Mouse (Mus musculus) hindbrain, embryonic 14.5 days (tissue): ENCODE measurements at regions not wholly inside any gene's neighbourhood (a gene's known extent, or its start where the extent isn't known, plus 50 kb on each side); places are given as distances from the start of the nearest gene placed in this dataset.
A peak's percentile ranks its signal among the peaks of the same experiment; 100 is the strongest.

Source experiments
- ATAC-seq: fragments of 200-750 bp; cut with Nextera tagmentation; 2 replicates; pipeline ENCODE4 v1.8.0; 2017; ENCODE audit warnings: moderate number of reproducible peaks, mild to moderate bottlenecking, moderate TSS enrichment, moderate library complexity; ENCODE audit not compliant: low FRiP score
- DNase-seq: peaks from one replicate; pipeline ENCODE4 v3.0.0-alpha.2; 2015; ENCODE audit warnings: low spot score
- H3K27ac ChIP-seq: fragments of 300-500 bp; sonication (generic); 2 replicates; pipeline ENCODE4 v1.5.1; 2014; ENCODE audit warnings: mild to moderate bottlenecking, moderate library complexity
- H3K27me3 ChIP-seq: fragments of 300-500 bp; sonication (generic); 2 replicates; pipeline ENCODE4 v1.6.1; 2014; ENCODE audit warnings: mild to moderate bottlenecking, low read length, mixed read lengths; ENCODE audit not compliant: control insufficient read depth, insufficient read depth
- H3K36me3 ChIP-seq: fragments of 300-500 bp; sonication (generic); replicated peaks from 2 replicates; pipeline ENCODE4 v1.6.1; 2014; ENCODE audit not compliant: control insufficient read depth, insufficient read depth
- H3K4me1 ChIP-seq: fragments of 300-500 bp; sonication (generic); replicated peaks from 2 replicates; pipeline ENCODE4 v1.6.1; 2014; ENCODE audit warnings: antibody characterized with exemption, low read length, mixed read lengths; ENCODE audit not compliant: control insufficient read depth, insufficient read depth
- H3K4me2 ChIP-seq: fragments of 300-500 bp; sonication (generic); replicated peaks from 2 replicates; pipeline ENCODE4 v1.6.1; 2014; ENCODE audit warnings: mild to moderate bottlenecking, moderate library complexity
- H3K4me3 ChIP-seq: fragments of 300-500 bp; sonication (generic); replicated peaks from 2 replicates; pipeline ENCODE4 v1.5.1; 2014; ENCODE audit warnings: mild to moderate bottlenecking, low read length
- H3K9ac ChIP-seq: fragments of 300-500 bp; sonication (generic); 2 replicates; pipeline ENCODE4 v1.6.1; 2014
- H3K9me3 ChIP-seq: fragments of 300-500 bp; sonication (generic); 2 replicates; pipeline ENCODE4 v1.6.1; 2016; ENCODE audit warnings: low read length; ENCODE audit not compliant: control insufficient read depth
- WGBS: fragments of 180-500 bp; shearing (Covaris S2); extraction: QIAGEN DNeasy Blood & Tissue Kit; methylation state at CpG from one replicate; pipeline ENCODE4 v1.1.7; 2014; 5-methylcytosine and 5-hydroxymethylcytosine counted together

- no peak for DNase-seq
- Histone ChIP-seq H3K27ac (no peak overlapping the region), H3K9ac (no peak overlapping the region), H3K4me2 (no peak overlapping the region), H3K36me3 (no peaks in the 10 kb centered on the region), H3K4me3 (no peak overlapping the region), H3K9me3 (no peaks in the 10 kb centered on the region), H3K4me1 (peaks cover 19% of the 10 kb centered on the region), H3K27me3 (no peaks in the 10 kb centered on the region)
- 93% methylated on average over 8 of the region's 8 CpGs for WGBS
- no peak for ATAC-seq
Observed at GRCm38 (mm10) chr17:45875325-45875724, 141.7 kb upstream of the 1600014C23Rik start.

GRCm38 (mm10) chr17:45873996-45874395 is 140.4 kb upstream of the 1600014C23Rik start:
- peak overlapping the region; percentile 57 for H3K9ac ChIP-seq
- peak overlapping the region; percentile 41 for H3K4me2 ChIP-seq
- H3K27me3 ChIP-seq, result no peaks in the 10 kb centered on the region
- 10% methylated on average over 8 of the region's 8 CpGs for WGBS
- peak overlapping the region; percentile 66 for H3K27ac ChIP-seq
- H3K4me1 ChIP-seq, result peaks cover 19% of the 10 kb centered on the region
- DNase-seq (no peak), ATAC-seq (peak; percentile 28; the same call in 1 of the 2 replicates)
- no peaks in the 10 kb centered on the region for H3K9me3 ChIP-seq
- no peak overlapping the region for H3K4me3 ChIP-seq
- no peaks in the 10 kb centered on the region for H3K36me3 ChIP-seq

GRCm38 (mm10) chr17:45873200-45873955 is 139.7 kb upstream of the 1600014C23Rik start:
- no peak overlapping the region for H3K4me3 ChIP-seq
- ATAC-seq, result peak; percentile 59
- H3K27ac ChIP-seq, result peak overlapping the region; percentile 66

DNA sequence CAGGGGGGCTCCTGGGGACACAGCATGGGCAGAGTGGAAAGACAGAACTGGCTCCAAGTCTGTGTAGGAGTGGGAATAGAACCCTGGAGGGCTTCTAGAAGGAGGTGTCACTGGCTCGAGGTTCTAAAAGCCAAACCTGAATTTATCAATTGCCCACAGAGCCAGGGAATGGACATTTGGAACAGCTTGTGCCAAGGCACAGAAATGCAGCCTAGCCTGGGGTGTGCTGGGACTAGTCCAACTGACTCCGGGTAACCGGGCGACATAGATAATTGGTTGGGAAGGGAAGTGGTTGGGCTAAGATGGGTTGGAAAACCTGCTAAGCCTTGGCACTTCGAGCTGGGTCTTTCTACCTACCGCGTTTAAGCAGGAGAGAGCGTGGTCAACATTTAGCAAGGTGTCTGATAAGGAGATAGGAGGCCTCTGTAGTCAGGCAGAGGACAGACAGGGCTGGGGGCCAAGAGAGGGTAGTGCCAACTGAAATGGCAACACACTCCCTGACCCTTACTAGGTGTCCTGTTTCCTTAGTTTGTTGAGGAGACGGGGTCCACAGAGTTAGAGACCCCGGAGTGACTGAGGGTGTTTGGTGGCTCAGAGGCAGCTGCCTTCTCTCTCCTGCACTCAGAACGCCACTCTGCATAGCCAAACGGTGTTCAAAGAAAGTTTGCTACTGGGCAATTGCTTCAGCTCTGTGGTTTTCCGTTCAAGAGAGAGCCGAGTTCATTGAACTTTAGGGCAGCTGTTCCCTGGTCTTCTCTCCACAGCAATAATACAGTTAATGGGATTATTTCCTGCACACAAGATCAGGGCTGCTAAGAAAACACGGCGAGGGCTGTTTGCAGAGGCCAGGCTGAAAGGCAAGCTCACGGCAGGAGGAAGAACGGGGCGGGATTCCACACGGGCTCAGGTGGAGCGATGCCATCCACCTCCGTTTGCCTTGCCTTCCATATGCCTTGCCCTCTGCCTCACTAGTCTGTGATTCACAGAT is 138.3 kb upstream of the 1600014C23Rik start:
- 54% methylated on average over 22 of the region's 22 CpGs for WGBS
- H3K4me2 ChIP-seq, result no peak overlapping the region
- peaks cover 19% of the 10 kb centered on the region for H3K4me1 ChIP-seq
- H3K27ac ChIP-seq, result peak overlapping the region; percentile 18; the same call in 1 of the 2 replicates
- no peaks in the 10 kb centered on the region for H3K9me3 ChIP-seq
- H3K27me3 ChIP-seq, result no peaks in the 10 kb centered on the region
- H3K36me3 ChIP-seq, result no peaks in the 10 kb centered on the region
- DNase-seq (no peak), ATAC-seq (0 out of 2 replicates have a peak, but pooled peaks have one; percentile 14)
- H3K9ac ChIP-seq, result no peak overlapping the region
- H3K4me3 ChIP-seq, result no peak overlapping the region

More at GRCm38 (mm10) chr17:45873200-45873955, 139.7 kb upstream of the 1600014C23Rik start:
- Histone ChIP-seq H3K4me1 (peaks cover 19% of the 10 kb centered on the region), H3K9ac (peak overlapping the region; percentile 57), H3K36me3 (no peaks in the 10 kb centered on the region), H3K4me2 (peak overlapping the region; percentile 41), H3K9me3 (no peaks in the 10 kb centered on the region), H3K27me3 (no peaks in the 10 kb centered on the region)
- peak; percentile 70 for DNase-seq
- 6% methylated on average over 21 of the region's 21 CpGs for WGBS

- Histone ChIP-seq H3K9ac (no peak overlapping the region), H3K9me3 (no peaks in the 10 kb centered on the region), H3K4me1 (peaks cover 19% of the 10 kb centered on the region), H3K4me2 (no peak overlapping the region), H3K4me3 (no peak overlapping the region), H3K27ac (no peak overlapping the region), H3K27me3 (no peaks in the 10 kb centered on the region), H3K36me3 (no peaks in the 10 kb centered on the region)
- DNase-seq (no peak), ATAC-seq (no peak)
- 89% methylated on average over 9 of the region's 9 CpGs for WGBS
Observed at GRCm38 (mm10) chr17:45871067-45871466, 137.4 kb upstream of the 1600014C23Rik start.

GRCm38 (mm10) chr17:45869014-45869968 is 135.6 kb upstream of the 1600014C23Rik start:
- no peak overlapping the region for H3K4me2 ChIP-seq
- no peak overlapping the region for H3K4me3 ChIP-seq
- H3K9me3 ChIP-seq, result no peaks in the 10 kb centered on the region
- H3K27ac ChIP-seq, result no peak overlapping the region
- no peaks in the 10 kb centered on the region for H3K36me3 ChIP-seq
- DNase-seq, result no peak
- no peak overlapping the region for H3K9ac ChIP-seq
- ATAC-seq, result no peak
- H3K4me1 ChIP-seq, result peaks cover 17% of the 10 kb centered on the region
- no peaks in the 10 kb centered on the region for H3K27me3 ChIP-seq
- 53% methylated on average over 17 of the region's 17 CpGs for WGBS

GRCm38 (mm10) chr17:45868539-45868938 is 134.9 kb upstream of the 1600014C23Rik start:
- H3K9me3 ChIP-seq, result no peaks in the 10 kb centered on the region
- 92% methylated on average over 4 of the region's 4 CpGs for WGBS
- H3K9ac ChIP-seq, result no peak overlapping the region
- no peak for DNase-seq
- no peak overlapping the region for H3K4me3 ChIP-seq
- no peaks in the 10 kb centered on the region for H3K36me3 ChIP-seq
- no peak overlapping the region for H3K27ac ChIP-seq
- H3K4me1 ChIP-seq, result peaks cover 10% of the 10 kb centered on the region
- no peaks in the 10 kb centered on the region for H3K27me3 ChIP-seq
- ATAC-seq, result no peak
- no peak overlapping the region for H3K4me2 ChIP-seq

- no peak for DNase-seq
- H3K36me3 ChIP-seq, result no peaks in the 10 kb centered on the region
- no peak overlapping the region for H3K4me2 ChIP-seq
- H3K9ac ChIP-seq, result no peak overlapping the region
- H3K4me1 ChIP-seq, result peaks cover 4% of the 10 kb centered on the region; the same call in 1 of the 2 replicates
- ATAC-seq, result no peak
- H3K9me3 ChIP-seq, result no peaks in the 10 kb centered on the region
- no peak overlapping the region for H3K27ac ChIP-seq
- no peaks in the 10 kb centered on the region for H3K27me3 ChIP-seq
- H3K4me3 ChIP-seq, result no peak overlapping the region
- WGBS, result 82% methylated on average over 5 of the region's 5 CpGs
Observed at GRCm38 (mm10) chr17:45867727-45868126, 134.1 kb upstream of the 1600014C23Rik start.
